Mouse (Mus musculus): ENCODE measurements around the gene Uspl1.

Uspl1 gene

DNA sequence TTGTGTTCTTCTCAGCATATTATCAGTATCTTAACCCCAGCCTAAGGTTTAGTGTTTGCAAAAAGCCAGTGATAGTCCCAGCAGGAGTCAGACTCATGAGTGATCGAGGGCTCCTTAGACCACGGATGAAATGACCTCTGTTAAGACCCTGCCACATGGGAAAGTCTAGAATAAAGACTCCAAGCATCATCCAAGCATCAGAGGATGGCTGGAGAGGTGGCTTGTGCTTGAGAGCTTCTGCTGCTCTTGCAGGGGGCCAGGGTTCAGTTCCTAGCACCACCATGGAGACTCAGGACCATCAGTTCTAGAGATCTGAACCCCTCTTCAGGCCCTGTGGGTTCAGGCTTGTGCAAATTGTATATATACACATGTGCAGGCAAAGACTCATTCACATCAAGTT is 16.1 kb upstream of the Uspl1 start:
- DNase-seq (ENCODE audit: low read depth, low spot score) = no peak

- no peak for DNase-seq (ENCODE audit: low read depth, low spot score)
Observed at GRCm38 (mm10) chr5:149168816-149169215, 15.3 kb upstream of the Uspl1 start.

GRCm38 (mm10) chr5:149170841-149171588 is 13.1 kb upstream of the Uspl1 start:
- no peak for DNase-seq (ENCODE audit: low read depth, low spot score)

GRCm38 (mm10) chr5:149172246-149172645 is 11.9 kb upstream of the Uspl1 start:
- no peak for DNase-seq (ENCODE audit: low read depth, low spot score)

GRCm38 (mm10) chr5:149174527-149174926 is 9.6 kb upstream of the Uspl1 start:
- no peak for DNase-seq (ENCODE audit: low read depth, low spot score)

GRCm38 (mm10) chr5:149175736-149176135 is 8.4 kb upstream of the Uspl1 start:
- no peak for DNase-seq (ENCODE audit: low read depth, low spot score)

DNA sequence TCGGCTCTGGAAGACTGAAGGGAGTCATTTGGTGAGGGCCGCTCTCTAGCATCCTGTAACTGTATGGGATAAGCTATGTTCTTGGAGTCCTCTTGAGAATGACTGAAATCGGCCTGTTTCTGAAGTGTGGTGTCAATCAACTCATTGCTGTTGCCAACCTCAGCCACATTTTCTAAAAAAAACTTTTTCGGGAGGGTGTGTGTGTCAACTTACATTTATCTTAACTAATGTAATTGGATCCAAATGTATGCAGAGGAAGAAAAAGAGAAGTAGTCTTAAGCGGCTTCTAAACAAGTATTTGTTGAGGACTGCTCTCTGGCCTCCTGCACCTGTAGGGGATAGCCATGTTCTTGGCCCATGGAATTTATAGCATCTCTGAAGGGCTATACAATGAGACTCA is 6.1 kb upstream of the Uspl1 start:
- DNase-seq (ENCODE audit: low read depth, low spot score) = no peak

DNA sequence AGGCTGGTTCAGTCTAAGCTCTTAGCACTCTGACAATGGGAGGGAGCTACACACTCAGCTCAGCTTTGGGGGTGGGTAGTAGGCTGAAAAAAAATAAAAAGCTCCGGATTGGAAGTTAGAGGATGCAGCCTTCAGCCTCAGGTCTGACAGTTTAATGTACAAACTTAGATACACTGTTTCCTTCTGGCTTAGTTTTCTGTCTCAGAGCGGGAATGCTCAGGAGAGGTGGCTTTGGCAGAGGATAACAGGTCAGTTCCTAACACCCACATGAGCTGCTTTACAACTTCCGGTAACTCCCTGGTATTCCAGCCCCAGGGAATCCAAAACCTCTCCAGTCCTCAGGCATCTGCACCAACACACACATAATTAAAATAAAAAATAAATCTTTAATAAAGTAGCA is 4.3 kb upstream of the Uspl1 start:
- no peak for DNase-seq (ENCODE audit: low read depth, low spot score)

DNA sequence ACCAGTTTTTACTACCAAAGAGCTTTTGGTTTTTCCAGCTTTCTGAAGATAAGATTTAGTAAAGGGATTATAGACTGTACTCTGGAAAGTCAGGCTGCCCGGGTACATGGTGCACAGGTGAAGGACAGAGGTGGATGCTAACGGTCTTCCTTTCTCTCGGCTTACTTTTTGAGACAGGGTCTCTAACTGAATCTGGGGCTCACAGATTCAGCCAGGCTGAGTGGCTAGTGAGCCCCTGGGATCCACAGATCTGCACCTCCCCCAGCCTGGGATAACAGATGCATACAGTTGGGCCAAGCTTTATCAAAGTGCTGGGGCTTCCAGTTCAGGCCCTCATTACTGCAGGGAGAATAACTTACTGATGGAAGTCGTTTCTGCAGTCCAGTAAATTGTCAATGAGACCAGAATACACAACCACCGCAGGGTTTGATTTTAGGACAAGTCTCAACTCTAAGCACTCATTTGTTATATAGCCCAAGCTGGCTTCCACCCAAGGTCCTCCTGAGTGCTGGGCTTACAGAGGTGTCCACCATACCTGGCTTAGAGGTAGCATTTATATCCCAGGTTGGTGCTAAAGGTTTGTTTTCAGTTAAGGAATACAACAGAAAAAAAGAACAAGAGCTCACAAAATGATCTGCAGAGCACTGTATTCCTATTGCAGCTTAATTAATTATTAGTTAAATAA is 1.8 kb upstream of the Uspl1 start:
- no peak for DNase-seq (ENCODE audit: low read depth, low spot score)

- DNase-seq (ENCODE audit: low read depth, low spot score) = no peak
Observed at GRCm38 (mm10) chr5:149183122-149183521, 1.0 kb upstream of the Uspl1 start.

- no peak for DNase-seq (ENCODE audit: low read depth, low spot score)
Observed at GRCm38 (mm10) chr5:149183721-149184103, 438 bp upstream of the Uspl1 start.

DNA sequence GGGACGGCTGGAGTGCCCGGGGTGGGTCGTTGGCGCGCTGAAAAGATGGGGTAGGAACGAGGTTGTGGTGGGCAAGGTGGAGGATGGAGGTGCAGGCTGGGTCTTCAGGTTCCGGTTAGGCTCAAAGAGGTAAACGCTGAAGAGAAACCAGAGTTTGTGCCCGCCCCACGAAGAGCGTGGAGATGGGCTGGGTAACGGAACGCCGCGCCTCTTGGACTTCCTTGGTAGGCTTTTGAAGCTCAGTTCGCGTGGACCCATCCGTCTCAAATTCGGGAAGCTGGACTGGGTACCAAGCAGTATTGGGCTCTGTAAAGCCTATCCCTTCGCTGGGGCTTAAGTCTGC is 665 bp downstream of the Uspl1 start:
- DNase-seq (ENCODE audit: low read depth, low spot score) = no peak

GRCm38 (mm10) chr5:149185806-149186205 is 1.7 kb downstream of the Uspl1 start:
- no peak for DNase-seq (ENCODE audit: low read depth, low spot score)

DNA sequence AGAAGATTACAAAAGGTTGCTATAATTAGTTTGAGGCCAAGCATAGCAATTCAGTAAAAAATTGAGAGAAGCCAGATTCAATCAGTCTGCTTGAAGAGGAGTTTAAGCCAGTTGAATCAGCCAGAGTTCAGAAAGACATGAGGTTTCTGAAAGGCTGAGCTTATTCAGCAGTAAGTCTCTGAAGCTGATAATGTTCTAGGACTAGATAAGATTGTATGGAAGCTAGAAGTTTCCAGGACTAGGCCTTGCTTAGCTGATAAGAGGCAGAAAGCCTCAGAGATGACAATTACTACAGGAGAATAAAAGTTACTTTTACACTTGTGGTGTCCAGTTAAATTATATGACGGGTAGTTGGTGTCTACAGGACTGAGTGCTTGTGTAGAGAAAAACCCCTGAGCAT is 6.0 kb downstream of the Uspl1 start:
- DNase-seq (ENCODE audit: low read depth, low spot score) = no peak

GRCm38 (mm10) chr5:149196611-149197010 is 12.5 kb downstream of the Uspl1 start:
- peak; percentile 45 for DNase-seq (ENCODE audit: low read depth, low spot score)

DNA sequence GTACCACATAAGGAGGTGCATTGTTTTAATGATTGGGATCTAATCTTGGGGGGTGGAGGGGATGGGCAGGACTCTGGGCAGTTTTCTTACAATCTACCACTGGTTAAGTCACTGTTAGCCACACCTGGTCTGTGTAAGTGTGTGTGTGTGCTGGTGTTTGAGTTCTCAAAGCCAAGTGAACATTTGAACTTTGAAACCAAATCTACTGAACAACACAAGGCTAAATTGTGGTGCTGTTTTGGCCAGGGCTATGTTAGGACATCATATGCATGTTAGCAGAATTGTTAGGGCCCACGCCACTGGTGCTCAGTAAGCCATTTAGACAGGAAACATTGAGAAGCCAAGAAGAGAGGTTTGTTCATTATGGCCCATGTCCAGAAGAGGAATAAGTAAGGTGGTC is 14.6 kb downstream of the Uspl1 start:
- DNase-seq (ENCODE audit: low read depth, low spot score) = no peak

GRCm38 (mm10) chr5:149202941-149203340 is 18.8 kb downstream of the Uspl1 start:
- no peak for DNase-seq (ENCODE audit: low read depth, low spot score)

GRCm38 (mm10) chr5:149203796-149204375 is 19.7 kb downstream of the Uspl1 start:
- no peak for DNase-seq (ENCODE audit: low read depth, low spot score)

- DNase-seq (ENCODE audit: low read depth, low spot score) = no peak
Observed at GRCm38 (mm10) chr5:149204822-149205221, 20.7 kb downstream of the Uspl1 start.

GRCm38 (mm10) chr5:149205265-149205664 is 21.1 kb downstream of the Uspl1 start:
- no peak for DNase-seq (ENCODE audit: low read depth, low spot score)

GRCm38 (mm10) chr5:149206286-149206685 is 22.1 kb downstream of the Uspl1 start:
- DNase-seq (ENCODE audit: low read depth, low spot score) = no peak

DNA sequence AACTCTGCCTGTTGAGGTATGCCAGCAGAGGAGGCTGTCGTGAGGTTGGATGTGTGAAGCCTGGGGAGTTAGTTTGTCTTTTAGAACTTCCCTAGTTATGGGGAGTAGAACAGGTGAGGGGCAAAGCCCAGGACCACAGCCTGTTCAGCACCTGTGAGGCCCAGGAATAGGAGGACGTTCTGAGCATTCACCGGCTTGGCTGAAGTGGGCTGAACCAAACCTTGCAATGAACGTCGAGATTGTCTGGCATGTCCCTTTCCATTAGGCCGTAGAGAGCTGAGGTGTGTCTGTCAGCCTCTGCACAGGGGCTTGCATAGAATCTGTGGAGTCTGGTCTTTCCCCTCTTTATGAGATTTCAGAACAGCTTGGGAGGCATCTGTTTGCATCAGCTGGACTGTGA is 23.5 kb downstream of the Uspl1 start:
- DNase-seq (ENCODE audit: low read depth, low spot score) = no peak

- DNase-seq (ENCODE audit: low read depth, low spot score) = no peak
Observed at GRCm38 (mm10) chr5:149208776-149209175, 24.6 kb downstream of the Uspl1 start.

All from mesoderm, embryonic 11.5 days (tissue).